Mouse (Mus musculus): ENCODE measurements around the gene Kdelc2.
A peak's percentile ranks its signal among the peaks of the same experiment; 100 is the strongest.

Gene Kdelc2

DNA sequence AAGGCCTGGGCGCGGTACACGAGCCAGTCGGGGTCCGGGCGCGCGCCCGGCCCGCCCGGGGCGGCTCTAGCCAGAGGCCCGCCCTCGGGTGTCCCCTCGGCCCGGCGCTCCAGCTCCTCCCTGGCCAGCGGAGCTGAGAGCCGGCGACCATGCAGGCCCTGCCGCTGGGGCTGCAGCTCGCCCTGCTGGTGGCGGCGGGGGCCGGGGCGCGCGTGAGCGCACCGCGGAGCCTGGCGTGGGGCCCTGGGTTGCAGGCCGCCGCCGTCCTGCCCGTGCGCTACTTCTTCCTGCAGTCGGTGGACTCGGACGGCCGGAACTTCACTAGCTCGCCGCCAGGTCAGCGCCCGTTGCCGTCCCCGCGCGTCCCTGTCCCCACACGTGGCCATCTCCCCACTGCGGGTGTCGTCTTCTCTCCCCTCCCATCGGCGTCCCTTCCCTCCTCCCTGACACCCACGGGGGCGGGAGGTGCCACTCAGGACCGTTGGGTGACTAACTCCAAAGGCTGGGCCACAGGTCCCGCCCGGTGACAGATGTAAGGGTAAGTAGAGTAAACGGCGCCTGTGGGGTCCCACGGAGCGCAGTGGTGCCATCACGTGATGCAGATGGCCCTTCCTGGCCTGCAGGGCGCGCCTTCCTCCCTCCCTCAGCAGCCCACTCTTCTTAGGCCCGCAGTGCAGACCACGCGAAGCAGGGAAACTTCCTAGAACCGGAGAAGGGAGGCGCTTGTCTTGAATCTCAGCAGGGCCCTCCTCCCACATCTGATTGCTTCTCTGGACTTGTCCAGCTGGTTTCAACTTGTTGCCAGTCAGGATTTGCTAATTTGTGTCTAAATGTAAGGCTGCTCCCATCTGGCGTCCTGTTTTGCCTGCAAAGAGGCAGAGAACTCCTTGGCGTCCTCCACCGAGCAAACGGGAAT, at the start of gene Kdelc2:
Gene Kdelc2, plus strand, starts transcription at position 75 of the 916 bp plus-strand sequence.
- DNase-seq (ENCODE audit: low read depth, low spot score): peak; percentile 85

DNA sequence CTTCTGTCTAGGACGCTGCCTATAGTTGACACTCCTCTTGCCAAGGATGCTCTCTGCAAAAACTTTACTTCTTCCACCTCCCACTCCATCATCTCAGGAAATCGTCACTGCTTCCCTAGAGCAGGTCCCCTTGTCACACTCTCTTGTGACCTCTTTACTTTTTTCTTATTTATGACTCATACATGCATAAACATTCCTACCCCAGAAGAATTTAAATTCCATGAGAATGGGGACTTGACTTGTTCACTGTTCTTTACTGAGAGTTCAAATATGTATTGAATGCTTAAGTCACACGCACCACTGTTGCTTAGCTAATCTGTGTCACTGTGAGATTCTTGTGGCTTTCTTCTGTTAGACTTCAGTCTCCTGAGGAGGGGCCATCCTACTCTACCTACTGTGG, 48.7 kb upstream of the Kdelc2 start:
- DNase-seq (ENCODE audit: low read depth, low spot score): no peak

- no peak for DNase-seq (ENCODE audit: low read depth, low spot score)
Measured at GRCm38 (mm10) chr9:53339603-53340002, 44.2 kb upstream of the Kdelc2 start.

DNA sequence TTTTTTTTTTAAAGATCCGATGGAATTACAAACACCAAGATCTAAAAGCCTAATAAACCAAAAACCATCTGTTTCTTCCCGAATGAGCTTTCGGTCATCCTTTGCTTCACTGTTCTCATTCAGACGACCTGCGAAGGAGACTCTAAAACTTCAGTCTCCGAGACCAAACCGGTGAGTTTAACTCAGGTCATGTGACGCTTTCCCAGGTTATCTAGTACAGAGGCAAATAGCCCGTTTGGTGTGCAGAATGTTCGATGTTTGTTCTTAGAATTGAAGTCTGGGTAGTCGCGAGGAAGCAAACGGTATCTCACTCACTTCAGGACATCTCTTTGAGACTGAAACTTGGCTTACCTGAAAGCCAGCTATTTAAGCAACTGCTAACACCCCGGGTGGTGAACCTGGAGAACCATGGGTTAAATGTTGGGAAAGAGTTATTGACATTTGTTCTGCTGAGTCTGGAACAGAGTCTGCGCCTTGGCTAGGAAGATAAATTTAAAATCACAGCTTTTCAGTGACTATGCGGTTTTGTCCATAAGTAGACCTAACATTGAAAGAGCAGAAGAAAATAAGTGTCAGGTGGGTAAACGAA, 43.4 kb upstream of the Kdelc2 start:
- no peak for DNase-seq (ENCODE audit: low read depth, low spot score)

DNA sequence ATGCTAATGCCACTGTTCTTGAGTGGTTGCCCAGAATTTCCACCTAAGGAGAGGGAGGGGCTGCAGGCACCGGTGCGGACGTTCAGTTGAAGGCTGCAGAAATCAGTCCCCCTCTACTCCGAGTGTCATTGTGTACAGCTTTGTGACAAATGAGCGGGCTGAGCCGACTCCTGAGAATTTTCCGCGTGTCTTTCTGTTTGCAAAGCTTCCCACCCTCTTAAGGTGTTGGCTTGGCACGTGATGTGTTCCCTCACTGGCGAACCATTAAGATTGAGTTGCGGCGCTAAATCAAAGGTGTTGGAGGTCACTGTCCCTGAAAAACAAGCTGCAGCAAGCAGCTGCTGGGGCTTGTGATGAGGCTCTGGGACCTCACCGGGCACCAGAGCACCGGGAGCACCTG, 42.9 kb upstream of the Kdelc2 start:
- no peak for DNase-seq (ENCODE audit: low read depth, low spot score)

DNA sequence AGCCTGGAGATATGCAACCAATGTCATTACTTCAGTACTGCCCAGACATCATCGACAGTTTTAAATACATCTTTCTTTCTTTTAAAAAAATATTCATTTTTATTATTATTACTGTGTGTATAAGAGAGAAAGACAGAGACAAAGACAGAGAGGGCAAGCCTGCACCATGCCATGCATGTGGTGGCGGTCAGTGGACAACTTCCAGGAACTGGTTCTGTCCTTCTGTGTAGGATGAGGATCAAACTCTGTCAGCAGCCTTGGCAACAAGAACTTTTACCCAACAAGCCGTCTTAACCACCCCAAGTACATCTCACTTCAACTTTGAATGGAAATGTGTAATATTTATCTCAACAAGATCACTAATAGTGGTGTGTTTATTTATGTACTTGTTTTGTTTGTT, 41.8 kb upstream of the Kdelc2 start:
- DNase-seq (ENCODE audit: low read depth, low spot score): no peak

DNA sequence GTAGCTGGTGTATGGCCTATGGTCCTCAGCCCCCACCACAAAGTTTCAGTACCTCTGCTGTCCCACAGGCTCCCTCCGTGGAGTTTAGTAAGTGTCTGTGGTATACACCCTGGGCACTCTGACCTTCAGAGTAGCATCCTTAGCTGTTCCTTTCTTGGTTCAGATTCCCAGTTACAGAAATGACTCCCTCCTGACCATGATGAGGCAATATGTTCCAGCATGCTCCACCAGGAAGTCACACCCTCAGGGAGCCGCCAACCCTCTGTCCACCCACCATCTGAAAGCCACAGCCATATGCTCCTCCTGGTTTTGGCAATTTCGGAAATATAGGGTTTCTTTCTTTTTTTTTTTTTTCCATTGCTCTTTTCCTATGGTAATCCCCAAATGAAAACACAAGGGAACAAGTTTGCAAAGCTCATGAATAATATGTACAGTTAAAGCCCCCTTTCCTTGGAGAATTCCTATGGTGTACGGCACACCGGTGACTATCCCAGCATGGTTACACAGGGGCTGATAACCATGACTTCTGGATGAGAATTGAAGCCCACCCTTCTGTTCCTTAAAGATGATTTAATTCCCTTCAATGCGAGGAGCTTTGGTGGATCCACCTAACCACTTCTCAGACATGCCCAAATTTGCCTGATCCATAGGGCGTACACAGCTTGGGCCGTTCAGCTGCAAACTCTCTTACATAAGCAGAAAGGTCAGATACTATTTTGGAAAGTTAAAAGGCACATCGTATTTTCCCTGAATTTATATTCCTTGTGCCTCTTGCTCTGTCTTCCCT, 39.0 kb upstream of the Kdelc2 start:
- DNase-seq (ENCODE audit: low read depth, low spot score): no peak

GRCm38 (mm10) chr9:53345728-53346127, 38.1 kb upstream of the Kdelc2 start:
- no peak for DNase-seq (ENCODE audit: low read depth, low spot score)

- no peak for DNase-seq (ENCODE audit: low read depth, low spot score)
Measured at GRCm38 (mm10) chr9:53346402-53346801, 37.4 kb upstream of the Kdelc2 start.

DNA sequence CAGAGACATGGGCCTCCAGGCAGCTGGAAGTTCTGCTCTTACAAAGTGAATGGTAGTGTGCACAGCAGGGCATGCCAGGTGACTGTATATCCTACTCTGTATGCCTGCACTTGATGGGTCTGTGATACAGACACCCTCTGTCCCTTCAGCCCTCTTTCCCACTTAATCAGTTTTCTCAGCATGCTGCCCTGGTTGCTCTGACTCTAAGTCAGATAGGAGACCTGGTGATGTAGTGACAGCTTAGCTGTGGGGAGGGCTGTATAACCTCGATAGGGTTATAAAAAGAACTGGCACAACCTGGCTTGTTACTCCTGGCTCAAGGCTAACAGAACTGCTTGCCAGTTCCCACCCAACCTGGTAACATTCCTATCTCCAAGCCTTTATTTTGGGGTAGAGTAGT, 34.6 kb upstream of the Kdelc2 start:
- DNase-seq (ENCODE audit: low read depth, low spot score): no peak

DNA sequence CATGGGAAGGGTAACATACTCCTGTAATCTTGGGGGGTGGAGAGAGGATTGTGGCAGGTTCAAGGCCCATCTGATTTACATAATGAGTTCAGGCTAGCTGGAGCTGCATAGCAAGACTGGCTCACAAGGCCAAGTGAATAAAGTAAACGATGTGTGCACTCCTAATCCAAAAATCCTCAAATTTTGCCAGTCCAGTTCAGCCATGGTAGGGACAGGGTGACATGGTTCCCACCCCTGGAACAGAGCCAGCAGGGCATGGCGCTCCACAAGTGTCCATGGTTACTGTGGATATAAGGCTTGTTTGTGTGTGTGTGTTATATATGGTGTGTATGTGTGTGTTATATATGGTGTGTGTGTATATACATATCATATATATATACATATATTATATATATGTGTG, 33.5 kb upstream of the Kdelc2 start:
- no peak for DNase-seq (ENCODE audit: low read depth, low spot score)

DNA sequence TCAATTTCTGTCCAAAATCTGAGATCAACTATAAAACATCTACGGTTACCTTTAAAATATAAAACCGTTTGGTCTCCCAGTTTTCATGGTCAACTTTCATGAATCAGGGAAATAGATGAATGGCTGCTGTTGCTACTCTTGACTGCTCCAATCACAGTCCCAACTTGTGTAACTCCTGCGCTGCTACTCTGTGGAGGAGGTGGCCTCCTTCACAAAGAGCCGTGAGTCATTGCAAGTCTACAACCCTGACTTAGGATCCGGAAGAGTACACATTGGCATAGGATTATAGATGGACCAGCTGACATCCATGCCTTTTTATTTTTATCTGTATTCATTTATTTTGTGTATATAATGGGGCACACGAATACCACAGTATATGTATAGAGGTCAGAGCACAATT, 31.9 kb upstream of the Kdelc2 start:
- DNase-seq (ENCODE audit: low read depth, low spot score): no peak

DNA sequence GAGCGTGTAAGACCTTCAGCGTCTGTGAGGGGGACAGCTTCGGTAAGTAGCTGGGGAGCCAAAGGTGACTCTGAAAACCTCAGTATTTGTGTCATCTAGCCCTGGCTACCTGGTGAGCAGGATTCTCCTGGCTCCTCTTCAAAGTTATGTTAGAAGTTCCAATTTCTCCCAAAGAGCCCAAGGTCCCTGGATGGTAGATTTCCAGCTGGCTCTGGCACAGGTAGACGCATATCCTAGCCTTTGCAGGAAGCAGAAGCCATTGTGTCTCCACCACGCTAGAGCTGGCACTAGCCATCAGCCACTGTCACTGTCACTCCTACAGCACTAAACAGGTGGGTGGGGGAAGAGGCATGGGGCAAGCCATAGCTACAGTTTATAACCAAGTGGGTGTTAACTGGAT, 30.7 kb upstream of the Kdelc2 start:
- DNase-seq (ENCODE audit: low read depth, low spot score): no peak

DNA sequence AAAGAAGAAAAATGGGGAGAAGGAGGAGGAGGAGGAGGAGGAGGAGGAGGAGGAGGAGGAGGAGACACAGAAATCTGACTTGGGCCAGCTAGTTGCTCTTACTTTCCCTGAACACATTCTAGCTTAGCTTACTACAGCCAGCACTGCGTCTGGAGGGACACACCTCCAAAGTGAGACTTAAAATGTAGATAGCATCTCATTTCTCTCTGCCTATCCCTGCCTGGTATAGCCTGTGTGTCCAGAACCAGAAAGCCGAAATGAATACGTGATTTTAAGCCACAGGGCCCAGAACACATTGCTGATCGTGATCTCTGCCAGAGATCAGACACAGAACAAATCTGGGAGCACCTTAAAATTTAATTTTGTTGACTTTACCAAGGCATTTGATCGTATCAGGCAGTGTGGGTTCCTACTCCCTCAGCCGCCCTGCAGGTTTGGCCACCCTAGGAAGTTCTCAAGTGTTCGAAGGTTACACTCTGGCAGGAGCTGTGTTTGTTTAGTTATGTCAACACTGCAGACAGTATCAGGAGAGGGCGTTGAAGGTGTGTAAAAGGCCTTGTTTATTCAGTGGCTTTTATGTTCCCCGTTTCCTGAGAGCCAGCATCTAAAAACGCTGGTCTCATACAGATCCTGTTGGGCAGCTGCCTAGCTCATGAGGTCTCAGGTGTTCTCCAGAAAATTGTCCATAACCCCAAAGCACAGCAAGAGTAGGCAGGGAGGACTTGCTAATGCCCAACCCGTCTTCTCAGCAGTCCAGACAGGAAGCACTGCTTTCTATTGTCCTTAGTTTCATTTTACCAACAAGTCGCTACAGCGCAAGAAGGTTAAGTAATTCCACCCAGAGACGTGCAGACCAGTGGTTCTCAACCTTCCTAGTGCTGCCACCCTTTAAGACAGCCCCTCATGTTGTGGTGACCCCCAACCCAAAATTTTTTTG, 27.3 kb upstream of the Kdelc2 start:
- DNase-seq (ENCODE audit: low read depth, low spot score): no peak

- no peak for DNase-seq (ENCODE audit: low read depth, low spot score)
Measured at GRCm38 (mm10) chr9:53371339-53371738, 12.5 kb upstream of the Kdelc2 start.

GRCm38 (mm10) chr9:53375907-53376306, 7.9 kb upstream of the Kdelc2 start:
- no peak for DNase-seq (ENCODE audit: low read depth, low spot score)

DNA sequence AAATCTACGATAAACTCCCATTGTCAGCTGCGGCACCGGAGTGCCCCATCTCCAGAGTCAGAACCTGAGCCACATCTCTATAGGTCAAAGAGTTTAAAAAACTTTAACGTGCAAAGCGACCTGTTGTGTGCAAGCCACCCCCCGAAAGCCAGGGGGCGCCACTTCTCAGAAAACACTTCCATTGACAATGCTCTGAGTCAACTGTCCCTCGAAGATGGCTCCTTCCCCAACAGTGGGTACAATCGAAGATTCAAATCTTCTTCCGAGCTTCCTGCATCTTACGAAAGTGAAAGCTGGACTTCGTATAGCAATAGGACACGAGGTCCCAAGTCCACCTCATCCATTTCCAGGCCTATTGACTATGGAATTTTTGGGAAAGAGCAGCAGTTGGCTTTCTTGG, 7.0 kb upstream of the Kdelc2 start:
- DNase-seq (ENCODE audit: low read depth, low spot score): no peak

DNA sequence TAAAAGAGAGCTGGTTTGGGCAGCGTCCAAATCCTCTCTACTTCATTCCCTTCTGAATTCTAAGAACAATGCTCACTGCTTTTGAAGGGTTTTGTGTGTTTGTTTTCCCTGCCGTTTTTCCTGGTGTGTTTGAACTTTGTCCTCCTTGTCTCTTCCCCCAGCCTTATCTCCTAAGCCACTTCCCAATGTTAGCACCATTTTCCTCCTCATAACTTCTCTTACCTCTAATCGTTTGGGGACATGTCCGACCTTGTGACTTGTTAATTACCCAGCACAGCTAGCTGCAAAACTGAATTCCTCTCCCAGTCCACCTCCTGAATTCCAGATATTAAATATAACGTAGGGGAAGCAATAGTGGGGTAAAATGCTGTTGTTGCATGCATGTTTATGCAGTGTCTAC, 6.2 kb upstream of the Kdelc2 start:
- DNase-seq (ENCODE audit: low read depth, low spot score): no peak

GRCm38 (mm10) chr9:53378171-53378570, 5.7 kb upstream of the Kdelc2 start:
- DNase-seq (ENCODE audit: low read depth, low spot score): no peak

- no peak for DNase-seq (ENCODE audit: low read depth, low spot score)
Measured at GRCm38 (mm10) chr9:53380595-53380994, 3.2 kb upstream of the Kdelc2 start.

DNA sequence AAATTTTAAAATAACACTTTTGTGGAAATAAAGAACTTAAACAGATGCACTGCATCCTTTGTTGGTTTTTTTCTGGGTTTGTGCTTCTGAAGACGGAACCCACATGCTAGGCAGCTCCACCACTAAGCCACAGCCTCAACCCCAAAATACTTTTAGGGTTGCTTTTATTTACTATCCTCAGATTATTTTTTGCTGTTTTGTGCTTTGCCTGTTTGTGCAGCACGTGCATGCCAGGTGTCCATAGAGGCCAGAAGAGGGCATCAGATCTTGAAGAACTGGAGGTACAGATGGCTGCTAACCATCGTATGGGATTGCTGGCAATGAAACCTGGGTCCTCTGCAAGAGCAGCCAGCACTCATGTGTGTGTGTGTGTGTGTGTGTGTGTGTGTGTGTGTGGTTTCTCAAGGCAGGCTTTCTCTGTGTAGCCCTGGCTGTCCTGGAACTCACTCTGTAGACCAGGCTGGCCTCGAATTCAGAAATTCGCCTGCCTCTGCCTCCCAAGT, 2.7 kb upstream of the Kdelc2 start:
- no peak for DNase-seq (ENCODE audit: low read depth, low spot score)

Measured in brain, embryonic 18.5 days (tissue).